Mouse (Mus musculus): ENCODE data around the gene Krtdap. TPM values are rescaled to one million over a fixed set of nuclear protein-coding genes. Genes with fewer than 3 reads are reported as not detected.
"Not testable (repeated sequence)": the region's sequence is repeated elsewhere in the genome, so short reads cannot be mapped to it uniquely, and the experiment has no call there.

Gene Krtdap
- total RNA-seq, 1 experiment from 2014 or later = not detected

- not testable (repeated sequence) for ATAC-seq (ENCODE audit: extremely low read depth, insufficient number of reproducible peaks, low FRiP score, poor library complexity, severe bottlenecking)
These were observed 41.2 kb downstream of the Krtdap start for GRCm38 (mm10) chr7:30828871-30829270.

- no peak for ATAC-seq (ENCODE audit: extremely low read depth, insufficient number of reproducible peaks, low FRiP score, poor library complexity, severe bottlenecking)
These were observed 41.7 kb downstream of the Krtdap start for GRCm38 (mm10) chr7:30829428-30829827.

GRCm38 (mm10) chr7:30832261-30832660, 44.6 kb downstream of the Krtdap start:
- peak; percentile 48; the same call in 1 of the 2 replicates for ATAC-seq (ENCODE audit: extremely low read depth, insufficient number of reproducible peaks, low FRiP score, poor library complexity, severe bottlenecking)

- ATAC-seq (ENCODE audit: extremely low read depth, insufficient number of reproducible peaks, low FRiP score, poor library complexity, severe bottlenecking) = not testable (repeated sequence)
These were observed 45.0 kb downstream of the Krtdap start for GRCm38 (mm10) chr7:30832684-30833083.

GRCm38 (mm10) chr7:30837277-30837676, 49.6 kb downstream of the Krtdap start:
- ATAC-seq (ENCODE audit: extremely low read depth, insufficient number of reproducible peaks, low FRiP score, poor library complexity, severe bottlenecking) = no peak

- no peak for ATAC-seq (ENCODE audit: extremely low read depth, insufficient number of reproducible peaks, low FRiP score, poor library complexity, severe bottlenecking)
These were observed 52.6 kb downstream of the Krtdap start for GRCm38 (mm10) chr7:30840306-30840705.

Other genes with a start within 250 kb of the Krtdap start
- gene Hspb6, start 235.7 kb upstream of the Krtdap start, total RNA-seq (2017) = 3.7 and 5.3 TPM in 2 replicates
- 6.8 and 7.8 TPM in 2 replicates for gene Proser3, start 235.6 kb upstream of the Krtdap start, total RNA-seq (2017)
- 22.0 and 41.4 TPM in 2 replicates for gene Lin37, start 228.1 kb upstream of the Krtdap start, total RNA-seq (2017)
- gene U2af1l4, start 224.6 kb upstream of the Krtdap start, total RNA-seq (2017) = 67.3 and 69.4 TPM in 2 replicates
- 20.0 and 20.3 TPM in 2 replicates for gene Gm49396, start 224.6 kb upstream of the Krtdap start, total RNA-seq (2017)
- 166 and 194 TPM in 2 replicates for gene Psenen, start 224.3 kb upstream of the Krtdap start, total RNA-seq (2017)
- gene Igflr1, start 222.5 kb upstream of the Krtdap start, total RNA-seq (2017) = not detected in 2 replicates
- gene Kmt2b, start 199.2 kb upstream of the Krtdap start, total RNA-seq (2017) = 36.5 and 64.7 TPM in 2 replicates
- 3.0 and 3.3 TPM in 2 replicates for gene Zbtb32, start 189.0 kb upstream of the Krtdap start, total RNA-seq (2017)
- gene Upk1a, start 175.0 kb upstream of the Krtdap start, total RNA-seq (2017) = 0.49 TPM in 1 of 2 replicates, not detected in the other
- 190 and 241 TPM in 2 replicates for gene Cox6b1, start 161.7 kb upstream of the Krtdap start, total RNA-seq (2017)
- not detected in 2 replicates for gene Etv2, start 152.0 kb upstream of the Krtdap start, total RNA-seq (2017)
- gene Rbm42, start 137.6 kb upstream of the Krtdap start, total RNA-seq (2017) = 60.7 and 77.3 TPM in 2 replicates
- 22.8 and 29.9 TPM in 2 replicates for gene Haus5, start 122.9 kb upstream of the Krtdap start, total RNA-seq (2017)
- not detected in 2 replicates for gene Pmis2, start 116.3 kb upstream of the Krtdap start, total RNA-seq (2017)
- not detected in 2 replicates for gene 2200002J24Rik, start 89.0 kb upstream of the Krtdap start, total RNA-seq (2017)
- 0.58 TPM in 1 of 2 replicates, not detected in the other for gene Atp4a, start 75.7 kb upstream of the Krtdap start, total RNA-seq (2017)
- 8.3 and 15.1 TPM in 2 replicates for gene Tmem147, start 58.4 kb upstream of the Krtdap start, total RNA-seq (2017)
- not detected in 2 replicates for gene Gapdhs, start 44.2 kb upstream of the Krtdap start, total RNA-seq (2017)
- gene Sbsn, start 36.4 kb upstream of the Krtdap start, total RNA-seq (2017) = 2.0 and 5.8 TPM in 2 replicates
- gene Dmkn, start 24.1 kb upstream of the Krtdap start, total RNA-seq (2017) = not detected in 2 replicates
- gene Ffar2, start 35.9 kb downstream of the Krtdap start, total RNA-seq (2017) = 0.35 and 0.37 TPM in 2 replicates
- gene Ffar3, start 68.3 kb downstream of the Krtdap start, total RNA-seq (2017) = 0.70 and 0.98 TPM in 2 replicates
- 25.6 and 25.8 TPM in 2 replicates for gene Ffar1, start 73.7 kb downstream of the Krtdap start, total RNA-seq (2017)
- 493 and 656 TPM in 2 replicates for gene Cd22, start 92.4 kb downstream of the Krtdap start, total RNA-seq (2017)
- gene Mag, start 127.0 kb downstream of the Krtdap start, total RNA-seq (2017) = 0.49 and 0.70 TPM in 2 replicates
- not detected in 2 replicates for gene Hamp2, start 136.8 kb downstream of the Krtdap start, total RNA-seq (2017)
- not detected in 2 replicates for gene Hamp, start 156.1 kb downstream of the Krtdap start, total RNA-seq (2017)
- 178 and 186 TPM in 2 replicates for gene Usf2, start 168.9 kb downstream of the Krtdap start, total RNA-seq (2017)
- 1.4 and 1.5 TPM in 2 replicates for gene Lsr, start 185.6 kb downstream of the Krtdap start, total RNA-seq (2017)
- gene Fam187b, start 185.9 kb downstream of the Krtdap start, total RNA-seq (2017) = 0.86 and 1.4 TPM in 2 replicates

Data from neutrophil, adult 5-6 weeks (primary cell).